Mouse (Mus musculus): ENCODE results near the gene Cacna1s. TPM values are rescaled to one million over a fixed set of nuclear protein-coding genes. Genes with fewer than 3 reads are reported as not detected.

Cacna1s gene
- 1 to 10 TPM; 3.6 to 6.9 TPM for polyA plus RNA-seq (2017; shearing (Covaris generic))

DNA sequence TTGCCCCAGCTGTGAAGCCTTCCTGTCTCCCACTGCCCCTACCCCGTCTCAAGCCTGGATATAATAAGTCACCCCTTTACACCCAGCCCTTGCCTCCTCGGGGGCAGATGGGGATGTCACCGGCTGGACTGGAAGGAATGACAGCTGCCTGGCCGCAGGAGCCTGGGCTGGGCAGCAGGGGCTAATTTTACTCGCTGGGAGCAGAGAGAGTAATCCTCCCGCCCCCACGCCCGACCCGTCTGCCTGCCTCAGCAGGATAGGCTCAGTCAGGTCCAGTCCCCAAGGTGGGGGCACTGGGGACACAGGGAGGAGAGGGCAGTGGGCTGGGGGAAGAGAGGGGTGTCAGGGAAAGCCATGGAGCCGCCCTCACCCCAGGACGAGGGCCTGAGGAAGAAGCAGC lies at the start of gene Cacna1s:
Cacna1s (plus strand) TSS at position 204 of the 400 bp plus-strand sequence.
- ATAC-seq = no peak

DNA sequence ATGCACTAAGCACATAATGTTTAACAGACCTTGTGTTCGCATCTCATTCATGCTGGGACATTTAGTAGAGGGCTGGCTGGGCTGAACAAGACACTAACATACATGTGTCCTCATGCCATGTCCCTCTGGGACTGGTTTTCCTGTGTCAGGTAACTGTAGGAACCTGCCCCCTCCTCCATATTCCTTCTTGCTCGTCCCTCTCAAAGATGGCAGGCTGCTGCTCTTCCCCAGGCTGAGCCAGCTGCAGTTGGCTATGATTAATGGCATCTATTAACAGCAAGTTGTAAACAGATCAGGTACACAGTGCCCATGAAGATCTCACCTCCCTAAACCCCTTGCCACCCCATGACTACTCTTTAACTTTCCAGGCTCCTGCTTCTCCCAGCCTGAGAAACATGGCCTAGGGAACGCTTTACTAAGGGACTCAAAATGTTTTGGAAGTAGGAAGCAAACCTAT lies 46.2 kb upstream of the Cacna1s start, which contains the start of gene Igfn1:
Igfn1 (minus strand) TSS at position 51 of the 457 bp plus-strand sequence.
- ATAC-seq = no peak

DNA sequence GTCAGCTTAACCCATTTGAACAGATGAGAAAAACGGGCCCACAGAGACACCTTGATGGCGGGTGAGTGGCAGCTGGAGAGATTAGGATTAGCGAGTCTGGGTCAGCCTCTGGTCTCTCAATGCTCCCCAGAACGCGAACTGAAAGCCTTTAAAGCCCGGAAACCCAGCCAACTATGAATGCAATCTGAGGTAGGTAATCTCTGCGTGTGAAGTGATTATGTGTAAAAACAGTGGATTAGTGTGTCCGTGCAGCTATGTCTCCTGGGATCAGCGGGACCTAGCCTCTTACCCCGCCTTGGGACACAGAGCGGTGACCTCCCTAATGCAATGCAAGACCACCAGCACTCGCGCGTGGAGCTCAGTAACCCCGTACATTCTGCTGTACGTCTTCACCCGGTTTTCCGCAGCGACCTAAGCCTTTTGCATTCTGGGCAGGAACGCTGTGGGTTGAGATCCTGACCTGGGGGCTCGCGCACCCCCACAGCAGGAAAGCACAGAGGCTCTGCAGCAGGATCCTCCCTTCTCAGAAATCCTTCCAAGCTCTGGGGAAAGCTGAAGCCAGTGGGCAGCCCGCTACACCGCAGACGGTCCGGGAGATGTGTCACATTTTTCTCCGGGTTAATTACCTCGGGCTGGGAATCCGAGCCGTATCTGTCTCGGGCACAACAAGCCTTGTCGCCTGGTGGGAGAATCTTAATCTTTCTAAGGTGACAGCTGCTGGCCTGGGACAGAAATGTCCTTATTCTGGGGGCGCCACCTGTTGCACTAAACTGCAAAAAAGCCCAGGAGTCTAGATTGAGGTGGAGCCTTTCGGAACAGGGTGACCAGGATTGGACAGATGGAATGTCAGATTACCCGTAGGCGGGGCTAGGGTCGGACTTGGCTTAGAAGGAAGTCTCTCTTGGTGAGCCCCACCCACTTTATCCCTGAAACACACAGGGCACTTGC lies 45.1 kb upstream of the Cacna1s start, which contains the start of gene Tmem9:
Tmem9 (plus strand) TSS at position 940 of the 948 bp plus-strand sequence.
- ATAC-seq = no peak

DNA sequence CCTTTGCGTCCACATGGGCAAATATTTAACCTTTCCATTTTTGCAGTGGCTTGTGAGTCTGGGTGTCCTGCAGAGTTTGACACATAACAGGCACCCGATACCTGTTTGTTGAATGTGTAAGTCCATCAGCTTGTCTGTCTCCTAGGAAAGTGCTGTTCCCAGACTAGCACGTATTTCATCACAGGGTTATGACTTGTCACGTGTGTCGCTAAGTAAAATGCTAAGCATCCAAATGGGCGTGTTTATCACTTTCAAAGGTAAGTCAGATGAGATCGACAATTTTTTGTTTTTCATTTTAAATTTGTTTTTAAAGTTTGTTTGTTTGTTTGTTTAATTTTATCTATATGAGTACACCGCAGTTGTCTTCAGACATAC lies 44.4 kb upstream of the Cacna1s start:
- no peak for ATAC-seq

DNA sequence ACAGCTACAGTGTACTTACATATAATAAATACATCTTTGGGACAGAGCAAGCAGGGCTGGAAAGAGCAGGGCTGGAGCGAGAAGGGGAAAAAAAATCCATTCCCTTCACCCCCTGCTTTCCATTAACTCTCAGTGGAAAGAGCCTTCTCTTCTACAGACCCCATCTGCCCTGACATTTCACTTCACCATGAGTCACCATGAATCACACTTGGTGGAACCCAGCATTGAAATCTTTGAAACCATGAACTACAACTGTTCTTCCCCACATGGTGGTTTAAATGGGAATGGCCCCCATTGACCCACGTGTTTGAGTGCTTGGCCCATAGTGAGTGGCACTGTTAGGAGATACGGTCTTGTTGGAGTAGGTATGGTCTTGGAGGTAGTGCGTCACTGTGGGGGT lies 42.3 kb upstream of the Cacna1s start:
- no peak for ATAC-seq

DNA sequence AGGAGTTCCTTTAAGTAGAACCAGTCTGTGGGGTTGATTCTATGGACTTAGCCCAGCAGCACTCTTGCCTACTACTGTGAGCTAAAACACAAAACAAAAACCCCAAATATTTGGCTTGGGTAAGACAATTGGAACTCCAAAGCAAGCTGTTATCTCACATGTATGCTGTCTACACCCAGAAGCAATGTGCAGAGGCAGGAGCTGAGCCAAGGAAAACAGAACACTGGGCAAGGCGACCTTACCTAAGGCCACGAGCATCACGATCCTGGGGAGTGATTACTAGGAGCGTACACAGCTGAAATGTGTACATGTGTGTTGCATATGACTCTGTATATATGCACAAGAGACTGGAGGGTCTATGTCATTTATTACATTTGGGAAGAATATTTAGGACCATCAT lies 39.0 kb upstream of the Cacna1s start:
- no peak for ATAC-seq

DNA sequence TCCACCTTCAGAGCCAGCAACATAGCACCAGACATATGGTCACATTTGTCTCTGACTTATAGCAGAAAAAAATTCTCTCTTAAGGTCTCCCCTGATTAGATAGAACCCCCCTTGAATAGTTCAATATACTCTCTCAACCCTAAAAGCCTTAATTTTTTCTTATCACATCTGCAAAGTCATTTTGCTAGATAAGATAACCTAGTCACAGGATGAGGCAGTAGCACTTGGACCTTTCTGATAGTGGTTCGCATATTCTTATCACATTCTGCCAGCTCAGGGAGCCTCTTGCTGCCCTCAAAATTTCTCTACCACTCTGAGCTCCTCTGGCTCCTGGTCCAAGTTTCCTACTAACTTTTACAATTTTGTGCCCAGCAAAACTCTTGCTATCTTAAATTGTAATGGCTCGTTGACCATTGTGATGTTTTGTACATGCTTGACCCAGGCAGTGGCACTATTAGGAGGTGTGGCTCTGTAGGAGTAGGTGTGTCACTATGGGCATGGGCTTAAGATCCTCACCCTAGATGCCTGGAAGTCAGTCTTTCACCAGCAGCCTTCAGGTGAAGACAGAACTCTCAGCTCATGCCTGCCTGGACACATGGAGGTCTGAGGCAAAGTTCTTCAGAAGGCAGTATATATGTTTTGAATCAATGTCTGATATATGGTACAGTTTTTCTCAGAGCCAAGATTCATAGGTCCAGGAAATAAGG lies 37.6 kb upstream of the Cacna1s start:
- ATAC-seq = no peak

DNA sequence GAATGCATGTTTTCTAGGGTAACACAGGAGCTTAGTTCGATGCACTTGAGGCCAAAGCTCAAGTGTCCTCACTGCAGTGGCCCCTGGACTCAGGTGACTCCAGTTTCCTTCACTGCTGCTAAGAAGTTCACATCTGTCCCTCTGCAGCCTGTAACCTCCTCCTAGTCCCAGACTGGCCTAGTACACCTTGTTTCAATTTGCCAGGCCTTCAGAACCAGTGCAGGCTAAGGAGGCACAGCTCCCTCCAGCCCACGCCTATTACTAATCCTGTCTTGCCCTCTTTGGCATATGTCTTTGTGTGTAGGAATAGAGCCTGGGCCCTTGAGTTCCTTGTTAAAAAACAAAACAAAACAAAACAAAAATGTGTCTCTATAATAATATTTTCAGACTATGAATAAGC lies 35.2 kb upstream of the Cacna1s start:
- no peak for ATAC-seq

DNA sequence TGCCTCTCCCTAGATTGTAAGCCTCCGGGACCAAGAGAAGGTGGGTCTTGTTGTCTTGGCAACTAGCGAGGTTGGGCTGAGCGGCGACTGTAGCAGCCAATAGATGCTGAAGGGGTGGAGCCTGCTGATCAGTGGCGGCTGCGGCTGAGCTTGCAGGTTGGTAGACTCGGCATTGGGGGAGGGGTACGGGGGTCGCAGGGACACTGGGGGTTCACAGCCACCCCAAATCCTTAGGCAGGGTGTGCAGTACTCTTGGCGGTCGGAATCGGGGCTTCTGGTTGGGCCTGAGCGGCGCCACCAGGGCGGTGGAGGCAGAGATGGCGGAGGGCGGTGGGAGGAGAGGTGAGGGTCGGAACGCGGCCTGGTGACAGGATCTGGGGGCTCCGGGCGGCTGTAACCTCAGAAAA lies 34.6 kb upstream of the Cacna1s start:
- ATAC-seq = peak; percentile 99

DNA sequence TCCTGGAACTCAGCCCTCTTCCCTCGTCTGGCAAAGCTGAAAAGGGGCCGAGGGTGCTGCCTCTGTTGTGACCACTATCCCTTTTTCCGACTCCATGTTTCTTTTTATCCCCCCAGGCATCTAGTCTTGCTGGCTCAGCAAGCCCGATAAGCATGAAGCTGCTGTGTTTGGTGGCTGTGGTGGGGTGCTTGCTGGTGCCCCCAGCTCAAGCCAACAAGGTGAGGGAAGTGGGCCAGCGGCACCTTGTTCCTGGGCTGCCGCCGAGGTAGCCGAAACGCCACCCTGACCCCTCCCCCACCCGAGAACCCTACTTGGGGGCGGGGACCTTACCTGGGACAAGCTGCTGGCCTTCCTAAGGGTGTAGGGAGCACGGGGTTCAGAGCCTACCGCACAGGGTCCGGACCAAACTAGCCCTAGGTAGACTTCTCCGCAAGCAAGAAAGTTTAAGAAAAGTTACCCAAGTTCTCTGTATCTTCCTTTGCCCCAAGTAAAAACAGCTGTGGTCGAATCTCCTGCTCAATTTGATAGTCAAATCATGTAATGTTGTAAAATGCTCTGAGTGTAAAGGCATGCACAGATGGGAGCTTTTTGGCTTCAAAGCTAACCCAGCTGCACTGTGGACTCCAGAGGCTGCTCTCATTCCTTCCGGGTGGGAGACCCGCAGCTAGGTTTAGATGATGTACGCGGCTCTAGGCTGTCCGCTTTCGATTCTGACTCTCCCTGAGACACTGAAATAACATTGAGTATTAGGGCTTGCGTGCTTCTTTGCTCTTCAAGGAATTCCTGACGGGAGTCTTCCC lies 34.0 kb upstream of the Cacna1s start:
- ATAC-seq = peak; percentile 22

DNA sequence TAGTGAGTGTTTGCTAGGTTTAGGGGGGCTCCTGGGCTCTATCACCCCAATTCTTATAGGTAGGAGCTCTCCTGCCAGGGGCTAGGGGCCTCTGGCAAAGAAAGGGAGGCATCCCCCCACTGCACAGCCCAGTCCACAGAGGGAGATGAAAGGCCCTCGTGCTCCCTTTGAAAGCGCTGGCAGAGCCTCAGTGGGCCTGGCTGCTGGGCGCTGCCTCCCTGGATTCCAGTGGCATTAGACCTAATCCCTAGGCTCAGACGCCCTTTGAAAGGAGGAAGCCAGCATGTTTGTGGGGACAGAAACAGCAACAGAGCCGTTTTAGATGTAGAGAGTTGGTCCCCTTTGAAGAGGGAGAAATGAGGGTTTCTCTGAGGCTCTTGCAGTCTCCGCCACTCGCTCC lies 22.3 kb upstream of the Cacna1s start:
- ATAC-seq = no peak

DNA sequence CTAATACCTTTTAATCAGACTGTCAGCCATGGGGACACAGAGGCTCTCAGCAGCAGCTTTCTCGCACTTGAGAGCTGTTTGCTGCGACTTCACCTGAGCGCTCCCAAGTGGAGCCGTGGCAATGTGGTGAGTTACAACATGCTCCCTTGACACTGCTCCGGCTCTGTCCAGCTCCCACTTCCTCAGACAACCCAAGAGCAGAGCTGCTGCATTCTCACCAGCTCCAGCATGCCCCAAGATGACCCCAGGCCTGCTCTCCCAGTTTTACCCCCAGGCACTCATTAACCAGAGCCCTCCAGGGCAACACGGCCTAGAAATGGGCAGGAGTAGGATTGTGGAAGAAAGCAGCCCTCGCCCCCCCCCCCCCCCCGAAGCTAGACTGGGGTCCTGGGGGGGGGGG lies 20.9 kb upstream of the Cacna1s start:
- no peak for ATAC-seq

DNA sequence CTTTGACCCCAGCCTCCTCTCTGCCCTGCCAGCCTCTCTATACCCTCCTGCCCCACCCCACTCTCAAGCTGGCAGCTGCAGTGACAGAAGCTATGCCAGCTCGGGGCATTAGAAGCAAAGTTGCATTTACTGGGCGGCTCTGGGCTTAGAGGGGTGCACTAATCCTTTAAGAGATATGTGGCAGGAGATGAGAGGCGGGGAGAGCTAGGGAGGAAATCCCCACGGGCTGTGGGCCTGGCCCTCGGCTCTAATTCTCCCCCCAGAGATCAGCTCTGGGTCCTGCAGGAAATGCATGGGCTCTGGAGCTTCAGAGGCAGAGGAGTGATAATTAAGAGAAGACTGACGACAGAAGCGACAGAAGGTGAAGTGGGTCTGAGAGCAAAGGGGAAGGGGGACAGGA lies 19.6 kb upstream of the Cacna1s start:
- no peak for ATAC-seq

DNA sequence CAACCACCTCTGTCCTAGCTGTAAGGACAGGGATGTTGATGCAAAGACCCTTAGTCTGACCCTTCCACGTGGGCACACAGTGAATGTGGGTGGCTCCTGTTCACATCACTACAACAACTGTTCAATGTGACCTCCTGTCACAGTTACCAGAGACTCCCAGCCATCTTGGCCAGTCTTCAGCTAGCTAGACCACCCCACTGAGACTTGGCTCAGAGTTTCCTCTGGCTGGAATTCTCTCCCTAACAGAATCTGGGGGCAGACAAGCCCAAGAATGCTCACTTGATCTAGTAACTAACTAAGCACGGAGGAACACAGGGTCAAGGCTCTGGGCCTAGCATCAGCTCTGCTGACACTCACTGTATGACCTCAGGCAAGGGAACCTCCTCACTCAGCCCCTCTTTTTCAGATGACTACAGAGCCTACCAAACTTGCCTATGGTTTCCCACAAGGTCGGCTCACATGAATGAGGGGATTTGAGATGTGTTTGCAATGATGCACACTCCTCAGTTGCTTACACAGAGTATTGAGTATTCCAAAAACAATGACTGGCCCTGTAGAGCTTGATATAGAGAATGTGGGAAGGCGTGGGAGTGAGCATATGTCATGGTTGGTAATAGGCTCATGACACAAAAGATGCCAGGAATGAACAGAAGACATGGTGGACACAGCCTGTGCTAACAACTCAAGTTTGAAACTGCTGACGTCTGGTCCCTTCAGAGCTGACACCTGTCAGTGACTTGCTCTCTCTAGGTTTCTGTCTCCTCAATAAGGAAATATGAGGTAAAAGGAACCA lies 13.6 kb upstream of the Cacna1s start:
- ATAC-seq = no peak

DNA sequence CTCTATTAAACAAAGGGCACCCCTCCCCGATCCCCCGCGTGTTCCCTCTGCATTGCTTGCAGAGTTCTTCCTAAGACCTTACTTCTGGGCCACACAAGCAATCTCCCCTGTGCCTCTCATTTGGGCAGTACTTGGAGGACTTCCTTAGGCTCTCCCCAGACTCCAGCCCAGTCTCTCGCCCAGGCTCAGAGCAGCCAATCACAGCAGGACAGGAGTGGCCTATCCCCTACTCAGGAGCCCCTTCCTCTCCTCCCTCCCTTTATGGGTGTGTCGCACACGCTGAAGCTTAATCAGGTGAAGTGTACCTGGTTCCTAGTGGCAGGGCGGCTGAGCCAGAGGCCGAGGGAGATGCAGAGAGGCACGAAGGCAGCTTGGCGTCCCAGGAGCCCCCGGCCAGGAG lies 12.1 kb upstream of the Cacna1s start:
- no peak for ATAC-seq

DNA sequence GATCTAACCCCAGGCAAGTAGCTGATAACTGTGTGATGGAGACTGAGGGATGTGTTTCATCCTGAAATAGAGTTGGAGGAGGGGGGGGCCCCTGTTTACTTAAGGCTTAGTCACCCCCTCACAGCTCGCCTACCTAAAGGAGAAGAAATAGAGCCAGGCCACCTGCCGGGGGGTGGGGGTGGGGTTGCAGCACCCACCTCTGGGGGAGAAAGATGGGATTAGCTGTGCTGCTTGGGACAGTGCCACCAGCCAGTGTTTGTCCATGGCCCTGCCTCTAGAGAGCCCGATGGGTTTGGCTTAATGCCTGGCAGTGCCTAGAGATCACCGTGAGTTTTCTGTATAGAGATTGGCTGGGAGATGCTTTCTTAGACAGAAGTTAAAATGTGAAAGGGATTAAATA lies 11.7 kb upstream of the Cacna1s start:
- ATAC-seq = no peak

DNA sequence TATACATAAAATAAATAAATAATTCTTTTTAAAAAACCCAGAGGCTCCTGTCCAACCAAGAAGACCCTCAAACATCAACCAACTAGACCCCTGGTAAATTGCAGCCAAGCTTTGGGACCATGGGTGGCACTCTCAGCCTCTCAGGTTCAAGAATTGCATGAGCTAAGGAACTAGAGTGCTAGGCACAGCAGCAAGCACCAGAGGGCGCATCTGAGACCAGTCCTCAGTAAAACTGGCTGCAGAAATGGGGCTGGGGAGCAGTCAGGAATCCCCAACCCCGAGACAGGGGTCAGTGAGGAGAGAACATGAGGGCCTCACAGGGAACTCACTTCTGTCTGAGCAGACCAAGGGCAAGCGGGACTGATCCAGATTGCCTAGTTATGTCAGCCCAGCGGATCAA lies 6.8 kb upstream of the Cacna1s start:
- peak; percentile 43 for ATAC-seq

DNA sequence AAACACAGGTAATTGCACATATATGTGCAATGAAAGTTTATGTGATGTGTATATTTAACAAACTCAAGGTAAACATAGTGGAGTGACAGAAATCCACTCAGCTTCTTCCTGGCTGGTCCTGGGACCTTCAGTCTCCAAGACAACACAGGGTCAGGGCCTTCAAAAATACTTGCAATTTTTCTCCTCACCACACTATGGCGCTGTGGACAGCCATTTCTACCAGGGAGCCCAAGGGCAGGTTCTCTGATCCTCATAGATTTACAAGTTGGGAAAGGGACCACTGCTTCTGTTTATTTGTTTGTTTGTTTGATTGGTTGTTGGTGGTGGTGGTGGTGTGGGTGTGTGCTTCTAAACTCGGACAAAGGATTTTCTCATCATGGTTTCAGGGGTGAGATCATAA lies 5.1 kb upstream of the Cacna1s start:
- ATAC-seq = no peak

DNA sequence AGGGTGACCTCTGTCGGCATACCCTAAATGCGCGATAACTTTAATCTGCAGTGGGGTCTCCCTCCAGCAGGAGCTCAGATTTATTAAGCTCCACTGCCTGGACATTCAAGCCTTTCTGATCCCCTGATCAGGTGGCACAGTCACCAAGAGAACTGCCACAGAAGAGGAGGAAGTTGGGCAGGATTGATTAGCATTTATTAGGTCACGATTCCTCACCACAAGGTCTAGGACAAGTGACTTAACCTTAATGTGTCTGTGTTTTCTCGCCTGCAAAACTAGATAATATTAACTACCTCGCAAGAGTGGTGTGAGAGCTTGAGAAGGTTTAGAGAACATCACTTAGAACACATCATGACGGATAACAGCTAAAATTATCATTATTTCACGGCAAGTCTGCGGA lies 4.7 kb upstream of the Cacna1s start:
- ATAC-seq = no peak

DNA sequence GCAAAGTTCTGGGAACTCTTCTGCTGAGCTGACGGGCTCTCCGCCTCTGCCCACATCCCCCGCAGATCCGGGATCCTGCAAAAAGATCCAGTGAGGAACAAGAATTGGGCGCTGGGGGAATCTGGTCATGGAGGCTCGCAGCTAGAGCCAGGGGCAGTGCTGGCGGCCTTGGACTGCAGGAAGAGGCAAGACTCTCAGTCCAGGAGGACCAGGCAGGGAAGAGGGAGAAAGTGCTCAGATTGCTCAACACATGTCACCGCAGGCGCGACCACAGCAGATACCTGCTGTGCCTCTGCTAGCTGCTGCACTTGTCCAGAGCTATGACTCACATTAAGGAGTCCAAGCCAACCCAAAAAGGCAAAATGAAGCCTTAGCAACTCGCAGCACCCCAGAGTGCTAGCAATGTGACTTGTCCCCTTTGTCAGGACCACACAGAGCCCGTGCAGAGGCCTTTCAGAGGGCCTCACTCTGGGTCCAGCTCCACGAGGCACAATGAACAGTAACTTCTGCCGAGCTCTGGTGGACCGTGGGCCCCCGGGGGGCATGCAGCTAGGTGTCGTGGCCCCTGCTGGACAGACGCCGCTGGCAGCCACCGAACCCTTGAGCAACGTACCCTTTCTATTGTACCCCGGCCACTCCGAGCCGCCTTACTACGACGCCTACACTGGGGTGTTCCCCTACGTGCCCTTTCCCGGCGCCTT lies 2.1 kb upstream of the Cacna1s start, which contains the start of gene Ascl5:
Ascl5 (plus strand) TSS at position 493 of the 701 bp plus-strand sequence.
- no peak for ATAC-seq

DNA sequence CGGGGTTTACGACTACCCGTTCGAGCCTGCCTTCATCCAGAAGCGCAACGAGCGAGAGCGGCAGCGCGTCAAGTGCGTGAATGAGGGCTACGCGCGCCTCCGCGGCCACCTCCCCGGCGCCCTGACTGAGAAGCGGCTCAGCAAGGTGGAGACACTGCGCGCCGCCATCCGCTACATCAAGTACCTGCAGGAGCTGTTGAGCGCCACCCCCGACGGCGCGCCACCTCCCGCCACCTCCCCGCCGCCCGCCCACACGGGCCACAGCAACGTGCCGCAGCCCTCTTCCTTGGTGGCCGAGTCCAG lies 1.6 kb upstream of the Cacna1s start:
- ATAC-seq = no peak

All from CD4-positive, CD25-positive, alpha-beta regulatory T cell, adult 4 months (primary cell).